Mouse (Mus musculus) small intestine, adult 2 months (tissue): ENCODE measurements around the gene Cdh1.

Experiments
- CTCF ChIP-seq: fragments of 200-500 bp; IDR thresholded peaks from 2 replicates; pipeline ENCODE4 v1.5.1; 2012; ENCODE audit warnings: low read depth, mild to moderate bottlenecking, control low read depth, inconsistent platforms, low read length, moderate library complexity, mixed read lengths; ENCODE audit not compliant: insufficient replicate concordance, insufficient read length; ENCODE audit errors: extremely low read depth
- POLR2A ChIP-seq: fragments of 200-500 bp; IDR thresholded peaks from 2 replicates; pipeline ENCODE4 v1.6.1; 2012; ENCODE audit warnings: low read depth, mild to moderate bottlenecking, control low read depth, inconsistent platforms, low read length, moderate library complexity

GRCm38 (mm10) chr8:106592458-106592857 lies 10.7 kb upstream of the Cdh1 start:
- TF ChIP-seq CTCF: no peak
- no peak for TF ChIP-seq POLR2A
